Mouse (Mus musculus): Measurements from ENCODE around the gene Utp20.

Gene Utp20

GRCm38 (mm10) chr10:88714744-88715143 is 111.9 kb downstream of the Utp20 start:
- no peak for DNase-seq

GRCm38 (mm10) chr10:88712359-88712758 is 114.2 kb downstream of the Utp20 start:
- no peak for DNase-seq

- no peak for DNase-seq
These were observed 117.7 kb downstream of the Utp20 start for GRCm38 (mm10) chr10:88708671-88709523.

- no peak for DNase-seq
These were observed 125.7 kb downstream of the Utp20 start for GRCm38 (mm10) chr10:88700938-88701337.
